Mouse (Mus musculus): ENCODE results near the gene Nxnl2. TPM values are rescaled to one million over a fixed set of nuclear protein-coding genes. Genes with fewer than 3 reads are reported as not detected.
A peak's percentile ranks its signal among the peaks of the same experiment; 100 is the strongest.
"Not testable (repeated sequence)": the region's sequence is repeated elsewhere in the genome, so short reads cannot be mapped to it uniquely, and the experiment has no call there.

Nxnl2 gene
- polyA plus RNA-seq, 1 experiment: 1.8 TPM

- no peaks in the 10 kb centered on the region; the same call in 1 of the 2 replicates for H3K27me3 ChIP-seq (ENCODE audit: control insufficient read depth, insufficient read depth, low read length)
- DNase-seq: peak; percentile 9
- no peak overlapping the region for H3K4me3 ChIP-seq (ENCODE audit: control insufficient read depth, insufficient read depth, low read length)
- no peak overlapping the region for H3K27ac ChIP-seq (ENCODE audit: control insufficient read depth, insufficient read depth, low read length)
- WGBS: 74% methylated on average over 3 of the region's 3 CpGs
- TF ChIP-seq CTCF (IDR thresholded peaks at IDR 0.05; ENCODE audit: borderline replicate concordance, control insufficient read depth, extremely low read depth, insufficient read depth, low read length, poor library complexity): no peak
- TF ChIP-seq POLR2A (IDR thresholded peaks at IDR 0.05; ENCODE audit: control insufficient read depth, extremely low read depth, insufficient read depth, low read length, poor library complexity): no peak
- H3K36me3 ChIP-seq (ENCODE audit: control insufficient read depth, insufficient read depth, low read length): no peaks in the 10 kb centered on the region
- H3K4me1 ChIP-seq (replicated peaks; ENCODE audit: control insufficient read depth, insufficient read depth, low read length): peaks cover 9% of the 10 kb centered on the region
These were observed 19.5 kb downstream of the Nxnl2 start for GRCm38 (mm10) chr13:51190336-51190735.

- Histone ChIP-seq H3K4me1 (replicated peaks; ENCODE audit: control insufficient read depth, insufficient read depth, low read length) (peaks cover 9% of the 10 kb centered on the region), H3K4me3 (ENCODE audit: control insufficient read depth, insufficient read depth, low read length) (no peak overlapping the region), H3K27ac (ENCODE audit: control insufficient read depth, insufficient read depth, low read length) (no peak overlapping the region), H3K27me3 (ENCODE audit: control insufficient read depth, insufficient read depth, low read length) (no peaks in the 10 kb centered on the region; the same call in 1 of the 2 replicates), H3K36me3 (ENCODE audit: control insufficient read depth, insufficient read depth, low read length) (no peaks in the 10 kb centered on the region)
- no peak for DNase-seq
- WGBS: 87% methylated on average over 6 of the region's 6 CpGs
- TF ChIP-seq POLR2A (IDR thresholded peaks at IDR 0.05; ENCODE audit: control insufficient read depth, extremely low read depth, insufficient read depth, low read length, poor library complexity) (no peak), CTCF (IDR thresholded peaks at IDR 0.05; ENCODE audit: borderline replicate concordance, control insufficient read depth, extremely low read depth, insufficient read depth, low read length, poor library complexity) (no peak)
These were observed 20.8 kb downstream of the Nxnl2 start for GRCm38 (mm10) chr13:51191416-51192140.

GRCm38 (mm10) chr13:51193893-51194292, 23.1 kb downstream of the Nxnl2 start:
- 21% methylated on average over 15 of the region's 15 CpGs for WGBS
- Histone ChIP-seq H3K4me3 (ENCODE audit: control insufficient read depth, insufficient read depth, low read length) (0 out of 2 replicates have a peak overlapping the region, but pooled peaks have one; percentile 1), H3K36me3 (ENCODE audit: control insufficient read depth, insufficient read depth, low read length) (no peaks in the 10 kb centered on the region), H3K27ac (ENCODE audit: control insufficient read depth, insufficient read depth, low read length) (no peak overlapping the region), H3K4me1 (replicated peaks; ENCODE audit: control insufficient read depth, insufficient read depth, low read length) (peaks cover 9% of the 10 kb centered on the region), H3K27me3 (ENCODE audit: control insufficient read depth, insufficient read depth, low read length) (no peaks in the 10 kb centered on the region; the same call in 1 of the 2 replicates)
- TF ChIP-seq CTCF (IDR thresholded peaks at IDR 0.05; ENCODE audit: borderline replicate concordance, control insufficient read depth, extremely low read depth, insufficient read depth, low read length, poor library complexity) (no peak), POLR2A (IDR thresholded peaks at IDR 0.05; ENCODE audit: control insufficient read depth, extremely low read depth, insufficient read depth, low read length, poor library complexity) (no peak)
- peak; percentile 27 for DNase-seq

GRCm38 (mm10) chr13:51197699-51198098, 26.9 kb downstream of the Nxnl2 start:
- no peaks in the 10 kb centered on the region for H3K27me3 ChIP-seq (ENCODE audit: control insufficient read depth, insufficient read depth, low read length)
- H3K27ac ChIP-seq (ENCODE audit: control insufficient read depth, insufficient read depth, low read length): no peak overlapping the region
- no peak for DNase-seq
- no peak for TF ChIP-seq POLR2A (IDR thresholded peaks at IDR 0.05; ENCODE audit: control insufficient read depth, extremely low read depth, insufficient read depth, low read length, poor library complexity)
- no peak for TF ChIP-seq CTCF (IDR thresholded peaks at IDR 0.05; ENCODE audit: borderline replicate concordance, control insufficient read depth, extremely low read depth, insufficient read depth, low read length, poor library complexity)
- peaks cover 9% of the 10 kb centered on the region for H3K4me1 ChIP-seq (replicated peaks; ENCODE audit: control insufficient read depth, insufficient read depth, low read length)
- H3K36me3 ChIP-seq (ENCODE audit: control insufficient read depth, insufficient read depth, low read length): no peaks in the 10 kb centered on the region
- H3K4me3 ChIP-seq (ENCODE audit: control insufficient read depth, insufficient read depth, low read length): no peak overlapping the region
- WGBS: 98% methylated on average over 3 of the region's 3 CpGs

GRCm38 (mm10) chr13:51198186-51198585, 27.4 kb downstream of the Nxnl2 start:
- Histone ChIP-seq H3K4me3 (ENCODE audit: control insufficient read depth, insufficient read depth, low read length) (no peak overlapping the region), H3K27ac (ENCODE audit: control insufficient read depth, insufficient read depth, low read length) (no peak overlapping the region), H3K36me3 (ENCODE audit: control insufficient read depth, insufficient read depth, low read length) (no peaks in the 10 kb centered on the region), H3K27me3 (ENCODE audit: control insufficient read depth, insufficient read depth, low read length) (no peaks in the 10 kb centered on the region), H3K4me1 (replicated peaks; ENCODE audit: control insufficient read depth, insufficient read depth, low read length) (peaks cover 9% of the 10 kb centered on the region)
- whole genome bisulfite sequencing: 93% methylated on average over 5 of the region's 5 CpGs
- no peak for DNase-seq
- TF ChIP-seq CTCF (IDR thresholded peaks at IDR 0.05; ENCODE audit: borderline replicate concordance, control insufficient read depth, extremely low read depth, insufficient read depth, low read length, poor library complexity): no peak
- TF ChIP-seq POLR2A (IDR thresholded peaks at IDR 0.05; ENCODE audit: control insufficient read depth, extremely low read depth, insufficient read depth, low read length, poor library complexity): no peak

GRCm38 (mm10) chr13:51201985-51202843, 31.4 kb downstream of the Nxnl2 start:
- 47% methylated on average over 28 of the region's 36 CpGs for WGBS
- not testable (repeated sequence) for H3K27ac ChIP-seq (ENCODE audit: control insufficient read depth, insufficient read depth, low read length); H3K27me3 ChIP-seq (ENCODE audit: control insufficient read depth, insufficient read depth, low read length); DNase-seq; H3K36me3 ChIP-seq (ENCODE audit: control insufficient read depth, insufficient read depth, low read length); H3K4me1 ChIP-seq (replicated peaks; ENCODE audit: control insufficient read depth, insufficient read depth, low read length)
- 0 out of 2 replicates have a peak overlapping the region, but pooled peaks have one; percentile 2 for H3K4me3 ChIP-seq (ENCODE audit: control insufficient read depth, insufficient read depth, low read length)

GRCm38 (mm10) chr13:51202844-51203173, 32.0 kb downstream of the Nxnl2 start:
- H3K4me3 ChIP-seq (ENCODE audit: control insufficient read depth, insufficient read depth, low read length): peak overlapping the region; percentile 2; the same call in 1 of the 2 replicates
- H3K27ac ChIP-seq (ENCODE audit: control insufficient read depth, insufficient read depth, low read length): not testable (repeated sequence)

More at GRCm38 (mm10) chr13:51202844-51203173, 32.0 kb downstream of the Nxnl2 start:
- H3K36me3 ChIP-seq (ENCODE audit: control insufficient read depth, insufficient read depth, low read length); H3K27me3 ChIP-seq (ENCODE audit: control insufficient read depth, insufficient read depth, low read length); H3K4me1 ChIP-seq (replicated peaks; ENCODE audit: control insufficient read depth, insufficient read depth, low read length): not testable (repeated sequence)
- peak; percentile 54 for DNase-seq
- 2% methylated on average over 28 of the region's 28 CpGs for WGBS

Measured in thymus, adult 2 months (tissue).